Mouse (Mus musculus): ENCODE measurements around the gene Sipa1. TPM values are rescaled to one million over a fixed set of nuclear protein-coding genes. Genes with fewer than 3 reads are reported as not detected.

Sipa1 gene
- total and polyA plus RNA-seq, 3 experiments, result 6.2 to 15.5 TPM; not detected in 1

DNA sequence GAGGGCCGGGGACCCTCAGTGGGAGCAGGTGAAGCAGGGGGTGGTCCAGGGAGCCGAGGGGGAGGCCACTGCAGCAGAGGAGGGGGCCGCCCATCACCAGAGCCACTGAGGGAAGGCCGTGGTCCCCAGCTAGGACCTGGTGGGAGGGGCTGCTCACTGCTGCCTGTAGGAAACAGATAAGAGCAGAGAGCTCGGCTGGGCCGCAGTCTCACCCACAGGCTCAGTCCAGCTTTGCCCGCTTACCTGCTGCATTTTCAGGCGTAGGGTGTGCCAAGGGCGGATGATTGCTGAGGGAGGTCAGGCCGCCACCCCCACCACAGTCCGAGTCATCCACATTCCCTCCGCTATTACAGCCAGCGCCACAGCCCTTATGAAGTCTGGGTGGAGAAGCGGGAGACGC, 2.0 kb upstream of the Sipa1 start:
- Histone ChIP-seq H3K27ac (ENCODE audit: control insufficient read depth, low read depth, low read length) (peak overlapping the region; percentile 15; the same call in 1 of the 2 replicates), H3K4me3 (ENCODE audit: control insufficient read depth in 1 of 2, insufficient read depth in 1 of 2, low read depth in 2 of 2, low read length in 2 of 2) (no peak overlapping the region), H3K79me2 (ENCODE audit: control insufficient read depth, insufficient read depth, low read length, poor library complexity) (no peaks in the 10 kb centered on the region; the same call in 1 of the 2 replicates), H3K9ac (ENCODE audit: control insufficient read depth, low read depth, low read length, poor library complexity, severe bottlenecking) (peak overlapping the region; percentile 31; the same call in 1 of the 2 replicates), H3K36me3 (ENCODE audit: control insufficient read depth in 1 of 2, insufficient read depth in 2 of 2, low read length in 2 of 2) (peaks cover 0 to 21% of the 10 kb centered on the region in 2 experiments; a peak in 3 of 4 replicates), H3K9me3 (replicated peaks; ENCODE audit: insufficient read depth, low read length) (no peaks in the 10 kb centered on the region), H3K4me1 (ENCODE audit: control insufficient read depth in 1 of 2, insufficient read depth in 2 of 2, low read length in 2 of 2) (peaks cover 1 to 34% of the 10 kb centered on the region in 2 experiments; a peak in 3 of 4 replicates), H3K27me3 (ENCODE audit: control insufficient read depth in 1 of 2, insufficient read depth in 2 of 2, low read length in 2 of 2) (no peaks in the 10 kb centered on the region)
- peak; percentile 72 for DNase-seq (ENCODE audit: low read depth, low spot score)
- TF ChIP-seq EP300 (IDR thresholded peaks at IDR 0.05; ENCODE audit: low read depth in 1 of 2, low read length in 2 of 2), result peak; percentile 28 to 68; a peak in 2 of 4 replicates
- TF ChIP-seq GATA1 (IDR thresholded peaks at IDR 0.05; ENCODE audit: low read depth, low read length), result peak; percentile 61; the same call in 1 of the 2 replicates
- peak; percentile 70; the same call in 1 of the 2 replicates for TF ChIP-seq MAZ (IDR thresholded peaks at IDR 0.05; ENCODE audit: low read depth, low read length)
- TF ChIP-seq TCF12 (IDR thresholded peaks at IDR 0.05; ENCODE audit: low read depth, low read length), result peak; percentile 77
- TF ChIP-seq TAL1 (IDR thresholded peaks at IDR 0.05; ENCODE audit: low read length), result peak; percentile 94
- TF ChIP-seq MYB (IDR thresholded peaks at IDR 0.05; ENCODE audit: low read depth, low read length), result no peak

DNA sequence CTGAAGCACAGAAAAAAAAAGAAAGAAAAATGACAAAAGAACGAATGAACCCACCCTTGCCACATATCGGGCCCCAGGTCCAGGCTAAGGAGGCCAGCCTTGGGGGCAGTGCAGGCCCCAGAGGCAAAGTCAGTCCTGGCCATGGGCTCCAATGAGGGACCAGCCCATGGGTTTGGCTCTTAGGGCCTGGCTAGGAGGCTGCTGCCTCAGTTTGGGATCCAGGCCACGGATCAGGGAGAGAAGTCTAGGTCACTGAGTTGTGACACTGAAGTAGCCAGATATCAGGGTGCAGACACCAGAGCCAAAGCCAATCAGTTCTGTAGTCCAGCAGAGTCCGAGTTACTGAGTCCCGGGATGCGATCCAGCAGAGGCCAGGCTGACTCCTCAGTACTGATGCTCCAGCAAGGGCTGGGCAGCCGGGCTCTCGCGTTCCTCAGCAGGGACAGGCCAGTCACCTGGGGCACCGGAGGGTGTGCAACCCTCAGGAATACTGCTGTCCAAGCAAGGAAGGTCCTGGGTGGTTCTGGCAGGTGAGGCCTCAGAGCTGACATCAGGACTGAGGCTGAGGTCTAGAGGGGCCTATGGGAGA, 1.3 kb upstream of the Sipa1 start:
- DNase-seq (ENCODE audit: low read depth, low spot score), result no peak
- H3K27ac ChIP-seq (ENCODE audit: control insufficient read depth, low read depth, low read length), result no peak overlapping the region
- no peak overlapping the region for H3K4me3 ChIP-seq (ENCODE audit: control insufficient read depth in 1 of 2, insufficient read depth in 1 of 2, low read depth in 2 of 2, low read length in 2 of 2)

GRCm38 (mm10) chr19:5662310-5662709, 1.2 kb downstream of the Sipa1 start:
- Histone ChIP-seq H3K27ac (ENCODE audit: control insufficient read depth, low read depth, low read length) (no peak overlapping the region), H3K79me2 (ENCODE audit: control insufficient read depth, insufficient read depth, low read length, poor library complexity) (no peaks in the 10 kb centered on the region; the same call in 1 of the 2 replicates), H3K27me3 (ENCODE audit: control insufficient read depth in 1 of 2, insufficient read depth in 2 of 2, low read length in 2 of 2) (no peaks in the 10 kb centered on the region), H3K4me1 (ENCODE audit: control insufficient read depth in 1 of 2, insufficient read depth in 2 of 2, low read length in 2 of 2) (peaks cover 1 to 34% of the 10 kb centered on the region in 2 experiments; a peak in 3 of 4 replicates), H3K36me3 (ENCODE audit: control insufficient read depth in 1 of 2, insufficient read depth in 2 of 2, low read length in 2 of 2) (peaks cover 0 to 21% of the 10 kb centered on the region in 2 experiments; a peak in 2 of 4 replicates), H3K9me3 (replicated peaks; ENCODE audit: insufficient read depth, low read length) (no peaks in the 10 kb centered on the region), H3K9ac (ENCODE audit: control insufficient read depth, low read depth, low read length, poor library complexity, severe bottlenecking) (no peak overlapping the region), H3K4me3 (ENCODE audit: control insufficient read depth in 1 of 2, insufficient read depth in 1 of 2, low read depth in 2 of 2, low read length in 2 of 2) (no peak overlapping the region)
- DNase-seq (ENCODE audit: low read depth, low spot score), result no peak
- TF ChIP-seq MXI1 (IDR thresholded peaks at IDR 0.05; ENCODE audit: low read depth, low read length) (no peak), HCFC1 (IDR thresholded peaks at IDR 0.05; ENCODE audit: low read depth, low read length) (no peak), SIN3A (IDR thresholded peaks at IDR 0.05; ENCODE audit: low read length) (no peak), UBTF (IDR thresholded peaks at IDR 0.05; ENCODE audit: borderline replicate concordance, insufficient read depth, low read depth, low read length) (no peak), ZKSCAN1 (IDR thresholded peaks at IDR 0.05; ENCODE audit: low read depth, low read length) (no peak), E2F4 (IDR thresholded peaks at IDR 0.05; ENCODE audit: borderline replicate concordance, low read depth, low read length) (no peak), JUND (IDR thresholded peaks at IDR 0.05; ENCODE audit: low read depth, low read length) (no peak), MAX (IDR thresholded peaks at IDR 0.05; ENCODE audit: low read length) (no peak), POLR2AphosphoS5 (IDR thresholded peaks at IDR 0.05; ENCODE audit: borderline replicate concordance, low read depth, low read length) (no peak), BHLHE40 (IDR thresholded peaks at IDR 0.05; ENCODE audit: borderline replicate concordance, low read depth, low read length) (no peak), POLR2AphosphoS2 (IDR thresholded peaks at IDR 0.05; ENCODE audit: low read length) (no peak), USF1 (IDR thresholded peaks at IDR 0.05; ENCODE audit: low read depth, low read length) (no peak), MEF2A (IDR thresholded peaks at IDR 0.05; ENCODE audit: extremely low read depth, insufficient replicate concordance, low read depth, low read length, poor library complexity, severe bottlenecking) (no peak)

More for the DNA sequence above, 1.3 kb upstream of the Sipa1 start:
- H3K79me2 ChIP-seq (ENCODE audit: control insufficient read depth, insufficient read depth, low read length, poor library complexity), result no peaks in the 10 kb centered on the region; the same call in 1 of the 2 replicates
- H3K9me3 ChIP-seq (replicated peaks; ENCODE audit: insufficient read depth, low read length), result no peaks in the 10 kb centered on the region
- no peak overlapping the region; the same call in 1 of the 2 replicates for H3K9ac ChIP-seq (ENCODE audit: control insufficient read depth, low read depth, low read length, poor library complexity, severe bottlenecking)
- peaks cover 1 to 34% of the 10 kb centered on the region in 2 experiments; a peak in 3 of 4 replicates for H3K4me1 ChIP-seq (ENCODE audit: control insufficient read depth in 1 of 2, insufficient read depth in 2 of 2, low read length in 2 of 2)
- no peaks in the 10 kb centered on the region for H3K27me3 ChIP-seq (ENCODE audit: control insufficient read depth in 1 of 2, insufficient read depth in 2 of 2, low read length in 2 of 2)
- H3K36me3 ChIP-seq (ENCODE audit: control insufficient read depth in 1 of 2, insufficient read depth in 2 of 2, low read length in 2 of 2), result peaks cover 0 to 21% of the 10 kb centered on the region in 2 experiments; a peak in 2 of 4 replicates
- no peak for TF ChIP-seq GATA1 (IDR thresholded peaks at IDR 0.05; ENCODE audit: low read depth, low read length)
- no peak for TF ChIP-seq SMC3 (IDR thresholded peaks at IDR 0.05; ENCODE audit: low read depth, low read length)
- TF ChIP-seq RCOR1 (IDR thresholded peaks at IDR 0.05; ENCODE audit: low read depth, low read length), result no peak
- TF ChIP-seq MEF2A (IDR thresholded peaks at IDR 0.05; ENCODE audit: extremely low read depth, insufficient replicate concordance, low read depth, low read length, poor library complexity, severe bottlenecking), result no peak
- no peak for TF ChIP-seq NRF1 (IDR thresholded peaks at IDR 0.05; ENCODE audit: insufficient read depth, low read depth, low read length, poor library complexity, severe bottlenecking)
- TF ChIP-seq MAFK (IDR thresholded peaks at IDR 0.05; ENCODE audit: borderline replicate concordance, low read depth, low read length), result no peak
- TF ChIP-seq USF1 (IDR thresholded peaks at IDR 0.05; ENCODE audit: low read depth, low read length), result no peak
- no peak for TF ChIP-seq USF2 (IDR thresholded peaks at IDR 0.05; ENCODE audit: borderline replicate concordance in 1 of 2, insufficient read depth in 1 of 2, low read depth in 1 of 2, low read length in 2 of 2)
- no peak for TF ChIP-seq UBTF (IDR thresholded peaks at IDR 0.05; ENCODE audit: borderline replicate concordance, insufficient read depth, low read depth, low read length)
- TF ChIP-seq ETS1 (IDR thresholded peaks at IDR 0.05; ENCODE audit: low read depth, low read length), result no peak
- no peak for TF ChIP-seq BHLHE40 (IDR thresholded peaks at IDR 0.05; ENCODE audit: borderline replicate concordance, low read depth, low read length)
- no peak for TF ChIP-seq ZNF384 (IDR thresholded peaks at IDR 0.05; ENCODE audit: low read depth, low read length)
- no peak for TF ChIP-seq SIN3A (IDR thresholded peaks at IDR 0.05; ENCODE audit: low read length)
- no peak for TF ChIP-seq TCF12 (IDR thresholded peaks at IDR 0.05; ENCODE audit: low read depth, low read length)

Measured in MEL (cell line).